Mouse (Mus musculus) left cerebral cortex, postnatal 4 days (tissue): Measurements from ENCODE around the gene Samd5. TPM values are rescaled to one million over a fixed set of nuclear protein-coding genes. Genes with fewer than 3 reads are reported as not detected.
A peak's percentile ranks its signal among the peaks of the same experiment; 100 is the strongest.

Experiments used
- DNase-seq: peaks from one replicate; pipeline ENCODE4 v3.0.0-alpha.2; 2022
- intact Hi-C: fragments of 180-260 bp; cut with DNase I; formaldehyde crosslinking; loops from one replicate; pipeline ENCODE4 v1.15.1; 2025
- total RNA-seq, 2 experiments: library from RNA; stranded (reverse); gene quantifications; 2 replicates each; pipeline ENCODE4 v1.2.3; 2021

The Samd5 gene
- total RNA-seq, result 10 to 100 TPM; 14.6 to 20.1 TPM

DNA sequence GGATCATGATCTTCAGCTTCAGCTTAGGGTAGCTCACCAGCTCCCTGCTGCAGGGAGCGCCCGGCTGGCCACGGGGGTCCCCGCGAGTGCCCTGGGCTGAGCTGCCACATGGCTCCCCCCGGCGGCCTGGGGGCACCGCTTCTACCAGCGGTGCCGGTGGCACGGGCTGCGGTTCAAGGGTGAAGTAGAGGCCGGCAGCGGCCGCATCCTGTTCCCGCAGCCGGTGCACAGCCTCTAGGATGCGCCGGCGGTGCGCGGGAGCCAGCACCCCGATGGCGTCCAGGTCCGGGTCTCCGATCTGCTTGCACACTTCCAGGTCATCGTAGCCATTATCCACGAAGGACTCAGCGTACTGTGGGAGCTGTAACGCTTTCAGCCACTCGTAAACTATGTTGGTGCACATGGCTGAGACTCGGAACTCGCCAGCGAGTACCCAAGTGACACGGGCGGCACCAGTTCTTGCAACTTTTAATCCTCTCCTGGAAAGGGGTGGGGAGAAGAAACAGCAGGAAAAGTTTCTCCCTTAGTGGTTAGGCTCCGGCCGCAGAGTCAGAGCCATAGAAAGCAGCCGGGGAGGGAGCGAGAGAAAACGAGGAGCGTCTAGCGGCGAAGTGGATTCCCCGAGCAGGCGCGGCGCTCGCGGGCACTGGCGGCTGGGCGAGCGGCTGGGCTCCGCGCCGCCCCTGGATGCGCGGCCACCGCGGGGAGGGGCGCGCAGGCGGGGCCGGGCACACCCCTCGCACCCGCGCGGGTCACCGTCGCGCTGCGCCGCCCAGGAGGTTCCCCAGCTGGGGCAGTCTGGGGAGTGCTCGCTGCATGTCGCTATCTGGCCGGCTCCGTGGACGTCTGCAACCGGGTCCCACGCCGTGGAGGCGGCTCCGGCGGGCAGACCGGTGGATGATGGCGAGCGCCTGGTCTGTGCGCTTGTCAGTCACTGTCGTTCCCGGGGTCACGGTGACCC is at the start of gene Samd5:
TSS of gene Samd5 (minus strand) at position 648 of the 961 bp plus-strand sequence.
- intact Hi-C loops, result loop anchor here (2.0 to 10.0 kb wide), 3 partner anchors 120 to 880 kb away; no protein-coding TSS in a partner anchor
- peak; percentile 49 for DNase-seq

DNA sequence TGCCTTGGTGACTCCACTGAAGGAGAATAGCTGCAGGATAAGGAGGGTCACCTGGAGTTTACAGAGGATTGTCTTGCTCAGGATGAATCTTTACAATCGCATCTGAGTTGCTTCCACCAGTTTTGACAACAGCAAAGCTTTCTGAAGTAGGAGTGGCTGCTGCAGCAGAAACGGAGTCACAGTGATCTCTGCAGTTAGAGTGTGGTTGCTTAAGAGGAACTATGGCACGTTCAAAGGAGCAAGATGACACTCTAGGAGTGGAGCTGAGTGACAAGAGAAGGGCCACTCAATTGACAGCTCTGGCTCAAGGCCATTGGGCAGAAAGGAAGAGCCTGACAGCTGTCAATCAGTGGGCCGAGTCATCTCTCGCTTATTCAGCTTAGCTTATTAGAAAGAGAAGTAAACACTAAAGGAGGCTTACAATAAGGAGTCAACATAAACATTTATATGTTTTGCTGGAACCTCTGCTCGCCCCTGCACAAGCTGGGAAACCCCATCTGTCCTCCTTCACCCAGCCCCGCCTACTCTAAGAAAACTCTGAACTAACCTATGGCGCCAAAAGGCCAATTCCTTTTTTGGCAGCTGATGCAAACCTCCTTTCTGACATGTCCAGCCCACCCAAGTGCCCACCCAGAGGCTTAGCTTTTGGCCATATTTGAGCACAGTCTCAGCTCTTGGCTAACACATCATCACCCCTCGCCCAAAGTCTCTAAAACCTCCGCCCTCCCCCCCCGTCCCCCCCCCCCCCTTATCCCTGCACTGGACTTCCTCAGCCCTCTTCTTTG is 47.7 kb upstream of the Samd5 start:
- intact Hi-C loops, result no loop called here
- no peak for DNase-seq

DNA sequence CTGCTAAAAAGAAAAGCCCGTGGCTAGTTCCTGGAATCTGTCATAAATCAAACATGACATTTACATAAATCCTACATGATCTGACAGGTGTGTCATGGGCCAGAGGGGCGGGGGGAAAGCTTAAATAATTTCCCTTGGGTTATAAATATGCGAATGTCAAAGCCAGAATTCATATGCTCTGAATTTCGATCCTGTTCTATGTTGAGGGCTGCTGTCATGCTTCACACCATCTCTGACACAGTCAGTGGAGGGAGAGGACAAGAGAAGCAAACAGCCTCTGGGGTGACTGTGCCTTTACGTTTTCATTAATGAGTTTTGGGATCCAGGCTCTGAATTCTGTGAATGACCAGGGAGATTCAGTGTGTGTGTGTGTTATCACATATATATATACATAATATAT is 45.0 kb upstream of the Samd5 start:
- intact Hi-C loops, result no loop called here

DNA sequence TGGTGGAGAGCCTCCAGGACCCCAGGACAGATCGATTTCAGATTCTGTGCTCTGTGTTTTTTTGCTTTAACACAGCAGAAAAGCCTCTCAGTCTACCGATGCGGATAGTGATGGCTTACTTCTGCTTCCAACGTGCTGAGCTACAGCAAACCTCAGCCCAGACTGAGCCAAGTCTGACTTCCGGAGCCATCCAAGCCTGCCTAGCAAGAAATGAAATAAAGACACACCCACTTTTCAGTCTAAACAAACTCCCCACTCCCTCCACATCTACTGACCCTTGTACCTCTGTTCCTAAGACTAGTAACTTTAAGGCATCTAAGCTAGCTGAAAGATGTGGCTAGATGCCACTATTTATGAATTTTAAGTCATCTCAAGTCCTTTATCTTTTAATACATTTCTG is 43.1 kb upstream of the Samd5 start:
- intact Hi-C loops, result no loop called here
- no peak for DNase-seq

More for the DNA sequence above, 45.0 kb upstream of the Samd5 start:
- no peak for DNase-seq

DNA sequence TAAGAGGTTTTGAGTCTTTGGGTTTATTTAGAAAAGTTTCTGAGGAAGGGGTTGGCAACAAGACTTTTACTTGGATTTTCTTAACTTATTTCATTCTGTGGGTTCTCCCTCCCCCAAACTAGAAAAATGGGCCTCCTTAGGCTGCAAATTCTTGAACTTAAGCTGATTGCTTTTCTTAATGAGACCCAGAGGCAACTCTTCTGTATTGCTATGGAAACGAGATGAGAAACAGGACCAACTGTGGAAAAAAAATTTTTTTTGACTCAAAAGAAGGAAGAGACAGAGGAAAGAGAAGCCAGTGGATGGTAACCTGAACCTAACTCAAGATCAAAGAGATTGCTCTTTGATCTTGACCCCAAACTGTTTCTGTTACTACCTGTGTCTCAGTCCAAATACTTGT is 29.9 kb upstream of the Samd5 start:
- intact Hi-C loops, result no loop called here

DNA sequence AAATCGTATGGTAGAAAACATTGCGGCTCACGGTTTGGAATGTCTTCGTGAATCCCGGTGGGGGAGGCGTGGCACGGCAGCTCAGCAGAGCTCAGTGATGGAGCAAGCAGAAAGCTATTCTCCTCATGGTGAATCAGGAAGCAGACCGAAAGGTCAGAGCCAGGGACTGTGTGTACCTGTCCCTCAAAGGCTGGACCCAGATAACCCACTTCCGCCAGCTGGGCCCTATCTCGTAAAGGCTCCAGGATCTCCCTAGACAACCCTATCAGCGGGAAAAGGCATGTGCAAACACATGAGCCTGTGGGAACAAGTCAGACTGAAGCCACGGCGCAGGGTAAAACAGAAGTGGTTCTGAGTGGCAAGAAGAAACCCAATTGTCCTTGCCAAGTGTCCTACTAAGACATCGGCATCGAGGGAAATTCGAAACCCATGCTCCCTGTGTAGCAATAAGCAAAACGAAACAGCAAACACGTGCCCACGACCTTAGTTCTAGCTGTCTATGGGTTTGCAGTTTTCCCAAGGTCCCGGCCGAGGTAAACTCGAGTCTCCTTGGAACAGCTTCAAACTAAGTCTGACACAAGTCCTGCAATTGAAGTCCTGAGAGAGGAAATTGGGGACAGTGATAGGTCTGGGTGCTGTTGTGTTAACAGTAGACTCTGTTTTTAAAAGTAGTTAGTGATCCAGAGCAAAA is 24.2 kb upstream of the Samd5 start:
- intact Hi-C loops, result no loop called here
- no peak for DNase-seq

More for the DNA sequence above, 29.9 kb upstream of the Samd5 start:
- DNase-seq, result no peak

DNA sequence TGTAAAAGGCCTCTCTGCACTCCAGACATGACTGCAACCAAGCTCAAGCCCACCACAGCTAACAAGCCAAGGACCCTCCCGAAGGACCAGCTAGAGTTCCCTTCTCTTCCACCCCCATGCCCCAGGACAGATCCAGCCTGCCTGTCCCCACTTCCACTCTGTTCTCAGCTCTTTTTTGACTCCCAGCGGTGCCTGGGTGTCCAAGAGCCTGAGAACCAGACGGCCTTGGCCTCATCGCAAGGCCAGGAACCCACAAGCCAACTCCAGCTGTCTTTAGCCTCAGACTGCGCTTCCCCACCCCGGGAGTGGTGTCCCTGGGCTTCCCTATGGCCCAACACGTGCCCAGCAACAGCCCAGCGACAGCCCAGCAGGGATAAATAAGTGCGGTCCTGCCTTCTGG is 23.1 kb upstream of the Samd5 start:
- intact Hi-C loops, result no loop called here
- no peak for DNase-seq

DNA sequence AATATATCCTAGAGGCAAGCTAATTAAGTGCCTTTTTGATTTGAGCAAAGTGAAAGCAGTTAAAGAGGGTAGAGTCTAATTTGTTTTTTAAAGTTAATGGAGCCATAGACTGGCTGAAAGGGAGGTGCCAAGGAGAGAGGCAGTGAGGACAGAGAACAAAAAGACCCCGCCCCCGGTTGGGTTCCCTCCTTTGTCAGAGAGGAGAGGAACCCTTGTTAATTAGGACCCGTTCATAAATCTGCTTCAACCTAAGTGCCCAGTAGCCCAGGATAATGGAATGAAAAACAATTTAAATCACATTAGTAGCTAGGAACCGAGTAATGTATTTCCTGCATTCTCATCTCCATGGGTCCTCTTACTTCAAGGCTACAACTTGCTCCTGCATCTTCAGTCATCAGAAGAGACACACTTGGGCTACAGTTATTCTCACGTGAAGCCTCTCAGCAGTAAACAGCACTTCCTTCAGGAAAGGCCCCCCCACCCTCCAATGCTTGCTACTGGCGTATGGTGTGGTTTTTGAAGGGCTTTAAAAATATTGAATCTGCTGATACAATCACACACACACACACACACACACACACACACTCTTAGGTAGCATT is 21.6 kb upstream of the Samd5 start:
- intact Hi-C loops, result no loop called here

DNA sequence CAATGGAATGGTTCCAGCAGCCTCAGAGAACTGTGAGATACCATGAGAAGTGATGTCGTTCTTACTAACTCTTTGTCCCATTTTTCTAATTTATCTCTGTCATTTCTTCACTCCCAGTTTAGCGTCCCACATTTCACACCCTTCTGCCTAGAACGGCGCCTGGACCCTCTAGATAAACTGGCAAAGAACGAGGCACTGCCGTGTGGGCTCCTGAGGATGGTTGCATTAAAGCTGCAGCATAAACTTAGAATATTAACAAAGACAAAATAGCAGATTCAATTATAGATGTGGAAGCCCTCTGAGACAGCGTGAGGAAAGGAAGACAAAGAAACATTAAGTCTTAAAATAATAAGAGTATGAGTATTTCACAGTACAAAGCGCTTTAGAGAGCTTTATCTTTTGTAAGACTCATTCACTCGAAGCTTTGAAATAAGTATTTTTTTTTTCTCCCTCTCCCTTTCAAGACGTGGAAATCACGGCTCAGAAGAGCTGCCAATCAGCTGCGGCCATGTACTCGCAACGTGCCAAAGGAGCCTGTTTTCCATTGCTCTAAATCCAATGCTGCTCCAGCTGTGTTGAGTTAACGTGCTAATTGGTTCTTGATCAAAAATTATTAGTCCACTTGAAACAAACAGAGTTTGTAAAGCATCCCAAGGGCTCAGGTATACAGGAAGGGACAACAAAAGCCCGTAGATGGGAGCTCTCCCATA is 19.1 kb upstream of the Samd5 start:
- intact Hi-C loops, result no loop called here
- DNase-seq, result no peak

More for the DNA sequence above, 21.6 kb upstream of the Samd5 start:
- no peak for DNase-seq

DNA sequence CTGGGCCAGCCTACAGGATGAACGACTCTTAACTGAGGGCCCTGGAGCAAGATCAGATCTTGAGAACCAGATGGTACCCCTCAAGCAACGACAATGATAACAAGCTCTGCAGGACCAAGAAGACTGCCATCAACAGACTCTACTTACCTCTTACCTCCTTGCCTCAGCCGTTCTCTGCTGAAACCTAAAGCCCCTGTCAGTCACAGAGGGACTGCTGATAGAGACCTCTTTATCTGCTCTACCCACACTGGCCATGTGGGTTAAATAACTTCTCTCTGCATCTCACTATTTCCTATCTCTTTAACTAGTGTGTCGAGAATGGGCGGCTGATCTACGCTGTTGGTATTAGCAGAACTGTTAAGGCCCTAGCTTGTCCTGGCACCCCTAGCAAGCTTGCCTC is 5.9 kb upstream of the Samd5 start:
- intact Hi-C loops, result no loop called here
- DNase-seq, result no peak

DNA sequence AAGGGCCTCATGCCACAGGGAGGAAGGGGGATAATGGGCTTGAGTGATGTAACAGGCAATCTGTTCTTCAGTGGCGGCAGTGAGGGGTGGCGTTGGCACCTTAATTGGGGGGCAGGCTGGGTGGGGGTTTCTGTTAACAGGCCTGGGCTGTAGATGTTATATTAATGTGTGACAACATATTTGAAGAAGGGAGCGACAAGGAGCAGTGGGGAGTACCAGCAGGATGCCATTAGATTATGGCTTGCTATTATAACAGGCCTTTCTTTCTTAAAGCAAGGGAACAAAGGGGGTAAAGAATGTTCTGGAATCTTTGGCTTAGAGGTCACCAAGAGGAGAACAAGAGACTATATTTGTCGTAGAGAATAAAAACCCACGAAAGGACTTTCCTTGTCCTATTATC is 4.9 kb upstream of the Samd5 start:
- intact Hi-C loops, result loop anchor here (10.0 kb wide), 2 partner anchors 125 to 885 kb away; no protein-coding TSS in a partner anchor
- no peak for DNase-seq

DNA sequence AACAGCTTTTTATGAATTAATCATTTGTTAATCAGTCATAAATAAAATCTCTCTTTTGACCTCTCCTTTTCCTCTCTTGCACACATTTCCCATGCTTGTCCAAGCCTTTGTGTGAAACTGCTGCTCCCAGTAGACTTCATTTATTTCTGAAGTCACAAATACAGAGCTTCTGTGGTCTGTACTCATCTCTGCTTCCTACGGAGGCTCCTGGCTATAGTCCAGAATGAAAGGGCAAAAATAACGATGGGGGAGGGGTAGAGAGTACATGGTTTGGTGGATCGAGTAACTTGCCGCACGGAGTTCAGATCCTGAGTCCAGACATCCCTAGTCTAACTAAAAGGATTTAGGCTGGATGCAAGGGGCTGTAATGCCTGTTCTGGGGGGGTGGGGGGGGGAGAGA is 3.1 kb upstream of the Samd5 start:
- intact Hi-C loops, result loop anchor here (10.0 kb wide), 2 partner anchors 123 to 883 kb away; no protein-coding TSS in a partner anchor

DNA sequence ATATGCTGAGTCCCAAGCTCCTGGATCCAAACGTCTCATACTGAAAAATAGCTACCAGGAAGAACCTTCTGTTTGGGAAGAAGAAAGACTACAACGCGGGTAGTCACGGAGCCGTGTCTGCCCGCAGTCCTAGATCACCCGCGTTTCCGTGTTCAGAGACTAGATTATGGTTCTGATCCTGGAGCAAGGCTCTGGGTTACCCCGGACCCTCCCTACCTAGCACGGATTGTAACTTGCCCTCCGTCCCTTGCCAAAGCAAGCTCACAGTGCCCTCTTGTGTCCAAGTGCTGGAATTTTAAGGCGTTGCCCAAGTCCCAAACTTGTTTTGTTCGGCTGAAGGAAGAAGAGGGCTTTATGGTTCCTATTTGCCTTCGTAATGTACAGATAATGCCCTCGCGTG is 1.9 kb upstream of the Samd5 start:
- DNase-seq, result peak; percentile 75
- intact Hi-C loops, result loop anchor here (10.0 kb wide), 2 partner anchors 122 to 882 kb away; no protein-coding TSS in a partner anchor

More for the DNA sequence above, 3.1 kb upstream of the Samd5 start:
- DNase-seq, result no peak

DNA sequence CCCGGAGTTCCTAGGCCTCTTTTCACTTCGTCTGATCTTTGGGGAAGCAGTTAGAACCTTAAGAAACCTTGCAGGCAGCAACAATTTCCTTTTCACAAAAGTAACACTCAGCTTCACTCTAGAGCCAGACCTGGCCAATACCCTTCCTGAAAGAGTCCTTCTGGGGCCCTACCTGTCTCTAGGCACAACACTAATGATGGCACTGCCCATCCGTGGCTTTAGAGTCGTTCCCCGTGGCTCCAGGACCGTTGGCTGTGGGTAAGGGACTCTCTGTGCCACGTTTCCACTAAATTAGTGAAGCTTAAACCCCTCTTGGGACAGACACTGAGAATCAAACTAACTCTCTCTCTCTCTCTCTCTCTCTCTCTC is 1.4 kb upstream of the Samd5 start:
- intact Hi-C loops, result loop anchor here (10.0 kb wide), 2 partner anchors 122 to 882 kb away; no protein-coding TSS in a partner anchor

DNA sequence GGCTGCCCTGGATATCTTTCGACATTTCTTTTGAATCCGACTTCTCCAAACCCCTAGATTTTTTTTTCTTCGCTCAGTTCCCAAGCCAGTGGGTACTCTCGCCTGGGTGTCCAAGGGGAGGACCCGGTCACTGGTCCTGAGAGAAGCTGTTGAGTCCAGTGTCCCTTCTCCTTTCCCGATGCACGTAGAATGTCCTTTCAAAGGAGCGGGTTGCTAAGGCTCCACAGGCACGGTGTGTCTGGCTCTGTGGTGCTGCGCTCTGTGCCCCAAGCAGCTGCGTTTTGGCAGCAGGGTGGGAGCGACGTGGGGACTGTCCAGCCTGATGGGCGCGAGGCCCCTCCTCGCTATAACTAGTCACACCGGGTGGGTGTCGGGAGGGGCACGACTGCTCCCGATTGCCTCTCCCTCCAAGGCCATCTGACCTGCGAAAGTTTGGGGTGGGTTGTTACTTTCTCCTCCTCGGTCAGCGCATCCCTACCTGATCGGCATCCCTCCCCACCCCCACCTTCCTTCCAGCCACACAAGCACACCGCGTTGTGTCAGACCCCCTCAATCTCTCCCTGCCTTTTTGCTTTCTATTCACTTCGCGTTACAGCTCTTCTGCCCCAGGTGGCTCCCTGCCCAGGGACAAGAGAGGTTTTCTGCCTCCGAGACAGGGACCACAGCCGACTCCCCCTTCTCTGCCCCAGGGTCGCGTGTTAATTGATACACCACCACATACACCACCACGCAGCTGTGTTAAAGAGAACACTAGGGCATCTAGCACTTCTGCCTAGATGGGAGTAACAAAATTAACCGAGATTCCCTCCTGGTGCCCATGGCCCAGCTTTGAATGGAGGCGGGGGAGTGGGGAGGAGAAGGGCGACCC is 776 bp upstream of the Samd5 start:
- intact Hi-C loops, result loop anchor here (2.0 to 10.0 kb wide), 3 partner anchors 121 to 881 kb away; no protein-coding TSS in a partner anchor
- peak; percentile 37 for DNase-seq

More for the DNA sequence above, 1.4 kb upstream of the Samd5 start:
- DNase-seq, result no peak

DNA sequence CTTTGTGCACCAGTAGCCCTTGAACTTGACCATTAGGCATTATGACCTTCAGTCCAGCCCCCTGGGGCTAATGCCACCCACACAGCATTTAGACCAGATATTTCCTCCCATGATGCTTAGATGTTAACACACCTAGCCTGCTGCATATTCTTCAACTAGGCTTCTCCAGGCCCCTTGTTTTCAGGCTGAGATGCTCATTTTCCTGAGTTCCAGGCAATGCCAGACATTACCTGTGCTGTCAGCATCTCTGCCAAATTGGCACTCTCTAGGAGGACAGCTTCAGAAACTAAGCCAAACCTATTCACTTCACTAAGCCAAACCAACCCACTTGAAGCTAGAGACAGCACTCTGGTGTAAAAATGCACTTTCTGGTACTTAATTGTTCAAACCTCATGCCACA is 1.7 kb downstream of the Samd5 start:
- intact Hi-C loops, result loop anchor here (10.0 kb wide), 2 partner anchors 118 to 878 kb away; no protein-coding TSS in a partner anchor
- no peak for DNase-seq

DNA sequence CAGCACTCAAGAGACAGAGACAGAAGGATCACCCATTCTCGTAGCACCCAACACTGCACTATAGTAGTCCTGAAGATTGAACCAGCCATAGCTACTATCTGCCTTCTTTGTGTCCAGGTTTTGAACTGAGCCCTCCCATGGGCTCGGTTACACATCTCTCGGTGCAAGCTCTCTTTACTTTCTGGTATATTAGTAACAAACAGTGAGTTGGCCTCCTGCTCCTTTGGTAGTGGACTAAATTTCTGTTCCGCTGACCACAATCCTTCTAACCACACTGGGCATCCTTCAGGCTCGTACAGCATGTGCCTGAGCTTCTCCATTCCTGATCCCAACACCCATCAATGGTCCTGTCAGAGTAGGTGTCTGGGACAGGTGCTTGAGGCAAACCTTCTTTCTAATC is 2.3 kb downstream of the Samd5 start:
- intact Hi-C loops, result loop anchor here (10.0 kb wide), 2 partner anchors 118 to 878 kb away; no protein-coding TSS in a partner anchor
- no peak for DNase-seq

DNA sequence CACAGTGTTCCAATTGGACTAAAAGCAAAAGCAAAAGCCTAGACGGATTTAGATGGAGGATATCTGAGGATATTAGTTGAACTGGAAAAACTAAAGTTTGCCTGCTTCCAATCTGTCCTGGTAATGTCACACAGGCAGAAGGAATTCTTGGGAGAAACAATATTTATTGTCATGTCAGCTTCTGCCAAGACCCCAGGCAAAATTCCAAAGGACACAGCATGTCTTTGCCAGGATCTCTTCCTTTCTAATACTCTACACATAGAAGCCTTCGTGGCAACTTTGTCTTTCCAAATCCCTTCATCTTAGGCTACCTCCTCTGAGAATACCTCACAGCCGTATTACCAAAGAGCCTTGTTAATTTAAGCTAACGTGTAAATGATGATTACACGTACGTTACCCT is 4.7 kb downstream of the Samd5 start:
- peak; percentile 6 for DNase-seq
- intact Hi-C loops, result loop anchor here (10.0 kb wide), 2 partner anchors 116 to 876 kb away; no protein-coding TSS in a partner anchor
